8 mouse cellular contexts compared by ENCODE assay signal in genomic region chr8:128685507-128686428, GRCm38 (mm10). TPM values are rescaled to one million over a fixed set of nuclear protein-coding genes. Genes with fewer than 3 reads are reported as not detected.
DNase-seq lines count a peak whose midpoint lies in the region; ATAC-seq and TF ChIP-seq lines count a peak whose summit lies in the region.

Itgb1 (plus strand) TSS chr8:128685654.

- WGBS in hindbrain, postnatal 0 days, result under 1% methylated on average over 102 of the region's 113 CpGs
- under 1% methylated on average over 96 of the region's 113 CpGs for WGBS in macrophage (ENCODE audit: missing documents)

- intact Hi-C loops in left cerebral cortex, adult 2 months (cut with DNase I), result loop anchor here (2.0 kb wide), 3 partner anchors 17 to 39 kb away; no protein-coding TSS in a partner anchor

- H3K36me3 ChIP-seq in hindbrain, postnatal 0 days (ENCODE audit: insufficient read depth, low read length), result no peaks in the 10 kb centered on the region
- no peaks in the 10 kb centered on the region for H3K36me3 ChIP-seq in macrophage (ENCODE audit: inconsistent target)

- peak; percentile 87 for DNase-seq in adipocyte (ENCODE audit: low spot score)
- DNase-seq in gastrocnemius, adult 8-10 months (ENCODE audit: low spot score in 2 of 2), result peak; percentile 87 to 90
- DNase-seq in hindbrain, postnatal 0 days (ENCODE audit: low spot score), result peak; percentile 96
- peak; percentile 86 to 90 for DNase-seq in left cerebral cortex, adult 2 months (ENCODE audit: extremely low spot score in 1 of 2, low spot score in 2 of 2)
- peak; percentile 91 for DNase-seq in right cerebral cortex, adult 18-20 months
- DNase-seq in urinary bladder, adult 2 months (ENCODE audit: low spot score), result peak; percentile 94

- peaks cover 47% of the 10 kb centered on the region for H3K79me2 ChIP-seq in macrophage (ENCODE audit: inconsistent target)

- H3K4me1 ChIP-seq in cortical plate, adult 2 months (ENCODE audit: control insufficient read depth, insufficient read depth, low read length), result peaks cover 2% of the 10 kb centered on the region; the same call in 1 of the 2 replicates
- peaks cover 22% of the 10 kb centered on the region; the same call in 1 of the 2 replicates for H3K4me1 ChIP-seq in hindbrain, postnatal 0 days (ENCODE audit: insufficient read depth, low read length)

- H3K4me3 ChIP-seq in cortical plate, adult 2 months (ENCODE audit: insufficient read depth, low read length), result peak within 1 kb of the TSS; percentile 77
- peak within 1 kb of the TSS; percentile 96 for H3K4me3 ChIP-seq in hindbrain, postnatal 0 days (ENCODE audit: low read length)
- H3K4me3 ChIP-seq in left cerebral cortex, adult 2 months, result peak within 1 kb of the TSS; percentile 96
- peak within 1 kb of the TSS; percentile 64 for H3K4me3 ChIP-seq in macrophage (ENCODE audit: inconsistent target)

- peak; percentile 97 for ATAC-seq in hindbrain, postnatal 0 days

- peak within 1 kb of the TSS; percentile 98 for H3K27ac ChIP-seq in cortical plate, adult 2 months (ENCODE audit: insufficient read depth, low read length)
- H3K27ac ChIP-seq in hindbrain, postnatal 0 days, result peak within 1 kb of the TSS; percentile 100
- peak within 1 kb of the TSS; percentile 99 for H3K27ac ChIP-seq in left cerebral cortex, adult 2 months
- peak within 1 kb of the TSS; percentile 86 for H3K27ac ChIP-seq in macrophage

- H3K9ac ChIP-seq in hindbrain, postnatal 0 days (replicated peaks; ENCODE audit: low read length), result peak within 1 kb of the TSS; percentile 97

- no peaks in the 10 kb centered on the region for H3K9me3 ChIP-seq in hindbrain, postnatal 0 days (ENCODE audit: low read length)

- 0 out of 2 replicates have a peak, but pooled peaks have one; percentile 6 for TF ChIP-seq CTCF in cortical plate, adult 2 months (IDR thresholded peaks at IDR 0.05; ENCODE audit: extremely low read depth, insufficient read depth, low read length)
- peak; percentile 47 for TF ChIP-seq CTCF in hindbrain, postnatal 0 days (IDR thresholded peaks at IDR 0.05; ENCODE audit: low read depth)
- TF ChIP-seq CTCF in left cerebral cortex, adult 2 months (IDR thresholded peaks at IDR 0.05), result peak; percentile 47

- peak; percentile 53; the same call in 1 of the 2 replicates for TF ChIP-seq POLR2A in cortical plate, adult 2 months (IDR thresholded peaks at IDR 0.05; ENCODE audit: extremely low read depth, insufficient read depth, low read length)

- peak within 1 kb of the TSS; percentile 79 for H3K4me2 ChIP-seq in hindbrain, postnatal 0 days (ENCODE audit: low read depth, low read length)

- no peaks in the 10 kb centered on the region for H3K27me3 ChIP-seq in hindbrain, postnatal 0 days (ENCODE audit: insufficient read depth, low read length)

RNA-seq across cellular contexts. Expression of gene Itgb1, which starts in this region (rescaled TPM):
- polyA plus RNA-seq in cortical plate, adult 2 months (2012; rRNA removed), result 37.1 and 40.8 TPM in 2 replicates
- total RNA-seq in gastrocnemius, adult 8-10 months (2022), result 100 to 1,000 TPM; 151 to 175 (median 167) TPM
- total RNA-seq in hindbrain, postnatal 0 days (2014; rRNA removed), result 59.1 and 61.5 TPM in 2 replicates
- polyA plus RNA-seq in hindbrain, postnatal 0 days (2015; fragmentation: Nextera tagmentation; extraction: Ambion mirVana), result 70.8 and 75.7 TPM in 2 replicates
- 10 to 100 TPM; 44.6 to 48.3 TPM for total RNA-seq in left cerebral cortex, adult 2 months (2021)
- 100 to 1,000 TPM in 23 of 26 experiments, 10 to 100 TPM in 3; 79.3 to 247 (median 149) TPM for total RNA-seq in macrophage (2018; cell fraction: chromatin; rRNA removed)
- total RNA-seq in macrophage (2018; cell fraction: cytosol; rRNA removed), result 100 to 1,000 TPM; 244 to 564 (median 360) TPM
- 100 to 1,000 TPM; 243 to 657 (median 475) TPM for total RNA-seq in macrophage (2018; cell fraction: nucleus; rRNA removed)
- polyA plus RNA-seq in macrophage (2018), result 310 to 487 TPM (median 468 TPM) in 3 replicates
- polyA plus RNA-seq in urinary bladder, adult 2 months (2012; rRNA removed), result 398 and 501 TPM in 2 replicates

Comparison
In these comparisons a context has a peak if more than half of its experiments do, and no peak if none do; other contexts are left out.
1. Peak in every context shown above with its lines: DNase-seq, ATAC-seq, H3K4me3 ChIP-seq and H3K27ac ChIP-seq.